ENCODE assay signal across 8 mouse cellular contexts in genomic region chr7:18989995-18990394, GRCm38 (mm10). TPM values are rescaled to one million over a fixed set of nuclear protein-coding genes. Genes with fewer than 3 reads are reported as not detected.
DNase-seq lines count a peak whose midpoint lies in the region; ATAC-seq and TF ChIP-seq lines count a peak whose summit lies in the region.

No protein-coding gene starts in this region.

- peak overlapping the region; percentile 89; the same call in 1 of the 2 replicates for H3K4me2 ChIP-seq in heart, postnatal 0 days (ENCODE audit: low read depth, low read length)
- H3K4me2 ChIP-seq in forebrain, embryonic 15.5 days (replicated peaks), result peak overlapping the region; percentile 67
- H3K4me2 ChIP-seq in midbrain, embryonic 15.5 days, result peak overlapping the region; percentile 91

- H3K36me3 ChIP-seq in heart, postnatal 0 days (replicated peaks; ENCODE audit: control insufficient read depth, insufficient read depth, low read length), result 0 out of 2 replicates have a peak, but pooled peaks cover under 1% of the 10 kb centered on the region
- H3K36me3 ChIP-seq in forebrain, embryonic 15.5 days, result no peaks in the 10 kb centered on the region
- H3K36me3 ChIP-seq in midbrain, embryonic 15.5 days (replicated peaks), result no peaks in the 10 kb centered on the region
- H3K36me3 ChIP-seq in kidney, adult 2 months (ENCODE audit: control insufficient read depth, insufficient read depth, low read length), result no peaks in the 10 kb centered on the region

- no peak for TF ChIP-seq CTCF in heart, postnatal 0 days (IDR thresholded peaks at IDR 0.05; ENCODE audit: low read depth)
- TF ChIP-seq CTCF in kidney, adult 2 months (conservative IDR thresholded peaks at IDR 0.05; ENCODE audit: insufficient read depth, insufficient read length, low read depth, low read length), result no peak

- 0 out of 2 replicates have a peak overlapping the region, but pooled peaks have one; percentile 56 for H3K4me3 ChIP-seq in heart, postnatal 0 days (ENCODE audit: low read depth, low read length)
- peak overlapping the region; percentile 54 for H3K4me3 ChIP-seq in forebrain, embryonic 15.5 days
- H3K4me3 ChIP-seq in midbrain, embryonic 15.5 days, result peak overlapping the region; percentile 61
- H3K4me3 ChIP-seq in kidney, adult 2 months (ENCODE audit: insufficient read depth, low read depth, low read length), result no peak overlapping the region

- WGBS in heart, postnatal 0 days, result 17% methylated on average over 5 of the region's 5 CpGs
- WGBS in forebrain, embryonic 15.5 days, result 5% methylated on average over 5 of the region's 5 CpGs
- WGBS in midbrain, embryonic 15.5 days, result 5% methylated on average over 5 of the region's 5 CpGs
- 9% methylated on average over 5 of the region's 5 CpGs for WGBS in kidney, adult 2 months

- H3K4me1 ChIP-seq in heart, postnatal 0 days (ENCODE audit: control insufficient read depth, insufficient read depth), result peaks cover 5% of the 10 kb centered on the region
- H3K4me1 ChIP-seq in forebrain, embryonic 15.5 days, result peaks cover 28% of the 10 kb centered on the region
- peaks cover 42% of the 10 kb centered on the region for H3K4me1 ChIP-seq in midbrain, embryonic 15.5 days
- peaks cover 3% of the 10 kb centered on the region; the same call in 1 of the 2 replicates for H3K4me1 ChIP-seq in kidney, adult 2 months (ENCODE audit: control insufficient read depth, insufficient read depth, low read length)

- H3K27ac ChIP-seq in heart, postnatal 0 days (ENCODE audit: low read depth), result no peak overlapping the region
- peak overlapping the region; percentile 95 for H3K27ac ChIP-seq in forebrain, embryonic 15.5 days (replicated peaks)
- peak overlapping the region; percentile 87 for H3K27ac ChIP-seq in midbrain, embryonic 15.5 days
- H3K27ac ChIP-seq in kidney, adult 2 months (ENCODE audit: insufficient read depth, low read depth, low read length), result no peak overlapping the region

- H3K27me3 ChIP-seq in heart, postnatal 0 days (ENCODE audit: control insufficient read depth, insufficient read depth, low read length), result peaks cover 19% of the 10 kb centered on the region; the same call in 1 of the 2 replicates
- peaks cover 11% of the 10 kb centered on the region; the same call in 1 of the 2 replicates for H3K27me3 ChIP-seq in forebrain, embryonic 15.5 days
- no peaks in the 10 kb centered on the region for H3K27me3 ChIP-seq in midbrain, embryonic 15.5 days (replicated peaks)
- no peaks in the 10 kb centered on the region for H3K27me3 ChIP-seq in kidney, adult 2 months (replicated peaks; ENCODE audit: control insufficient read depth, insufficient read depth, low read length)

- H3K9me3 ChIP-seq in heart, postnatal 0 days (replicated peaks; ENCODE audit: control insufficient read depth, low read length), result no peaks in the 10 kb centered on the region
- H3K9me3 ChIP-seq in forebrain, embryonic 15.5 days, result no peaks in the 10 kb centered on the region
- no peaks in the 10 kb centered on the region for H3K9me3 ChIP-seq in midbrain, embryonic 15.5 days

- TF ChIP-seq POLR2A in kidney, adult 2 months (IDR thresholded peaks at IDR 0.05; ENCODE audit: low read depth, low read length), result no peak

- TF ChIP-seq EP300 in heart, postnatal 0 days (IDR thresholded peaks at IDR 0.05; ENCODE audit: low read depth), result no peak

- DNase-seq in heart, postnatal 0 days (ENCODE audit: low spot score), result no peak
- no peak for DNase-seq in heart, postnatal 4 days
- peak; percentile 76 for DNase-seq in cerebellum, adult 11-12 months
- no peak for DNase-seq in left cerebral cortex, adult 11 months (ENCODE audit: low spot score)
- DNase-seq in right cerebral cortex, adult 2 months (ENCODE audit: low spot score in 2 of 2), result no peak
- no peak for DNase-seq in kidney, adult 2 months

- no peak overlapping the region for H3K9ac ChIP-seq in heart, postnatal 0 days (replicated peaks; ENCODE audit: low read depth, low read length)
- H3K9ac ChIP-seq in forebrain, embryonic 15.5 days (replicated peaks), result peak overlapping the region; percentile 50
- peak overlapping the region; percentile 21 for H3K9ac ChIP-seq in midbrain, embryonic 15.5 days

- no peak for ATAC-seq in heart, postnatal 0 days (ENCODE audit: insufficient read depth, low read depth)
- ATAC-seq in forebrain, embryonic 15.5 days (replicated peaks), result no peak
- peak; percentile 24; the same call in 1 of the 2 replicates for ATAC-seq in midbrain, embryonic 15.5 days (replicated peaks)

RNA-seq across cellular contexts. Expression of gene Mypop, which starts 1.1 kb away (rescaled TPM):
- 0.08 and 0.34 TPM in 2 replicates for total RNA-seq in heart, postnatal 0 days (2014; rRNA removed; ENCODE audit: low replicate concordance)
- 0.79 and 1.2 TPM in 2 replicates for polyA plus RNA-seq in heart, postnatal 0 days (2015; fragmentation: Nextera tagmentation; extraction: Ambion mirVana)
- 1 to 10 TPM; 1.4 to 1.5 TPM for total RNA-seq in heart, postnatal 4 days (2021)
- 4.4 and 5.5 TPM in 2 replicates for polyA plus RNA-seq in forebrain, embryonic 15.5 days (2015; fragmentation: Nextera tagmentation; extraction: Ambion mirVana)
- polyA plus RNA-seq in midbrain, embryonic 15.5 days (2015; fragmentation: Nextera tagmentation; extraction: Ambion mirVana), result 5.8 and 6.2 TPM in 2 replicates
- polyA plus RNA-seq in kidney, adult 2 months (2012; rRNA removed), result 7.6 and 8.7 TPM in 2 replicates

RNA-seq across cellular contexts. Expression of gene Nanos2, which starts 2.8 kb away (rescaled TPM):
- total RNA-seq in heart, postnatal 0 days (2014; rRNA removed; ENCODE audit: low replicate concordance), result not detected in 2 replicates
- polyA plus RNA-seq in heart, postnatal 0 days (2015; fragmentation: Nextera tagmentation; extraction: Ambion mirVana), result not detected in 2 replicates
- total RNA-seq in heart, postnatal 4 days (2021), result under 1 TPM in 1 of 2 experiments, not detected in 1; 0.23 TPM
- 0.60 and 1.2 TPM in 2 replicates for polyA plus RNA-seq in forebrain, embryonic 15.5 days (2015; fragmentation: Nextera tagmentation; extraction: Ambion mirVana)
- polyA plus RNA-seq in midbrain, embryonic 15.5 days (2015; fragmentation: Nextera tagmentation; extraction: Ambion mirVana), result 0.80 and 1.0 TPM in 2 replicates
- polyA plus RNA-seq in kidney, adult 2 months (2012; rRNA removed), result not detected in 2 replicates

RNA-seq across cellular contexts. Expression of gene Irf2bp1, which starts 13.8 kb away (rescaled TPM):
- 50.0 and 51.3 TPM in 2 replicates for total RNA-seq in heart, postnatal 0 days (2014; rRNA removed; ENCODE audit: low replicate concordance)
- 7.1 and 7.3 TPM in 2 replicates for polyA plus RNA-seq in heart, postnatal 0 days (2015; fragmentation: Nextera tagmentation; extraction: Ambion mirVana)
- total RNA-seq in heart, postnatal 4 days (2021), result 10 to 100 TPM; 27.3 to 32.3 TPM
- 35.4 and 36.7 TPM in 2 replicates for polyA plus RNA-seq in forebrain, embryonic 15.5 days (2015; fragmentation: Nextera tagmentation; extraction: Ambion mirVana)
- polyA plus RNA-seq in midbrain, embryonic 15.5 days (2015; fragmentation: Nextera tagmentation; extraction: Ambion mirVana), result 33.4 and 40.2 TPM in 2 replicates
- polyA plus RNA-seq in kidney, adult 2 months (2012; rRNA removed), result 18.1 and 21.1 TPM in 2 replicates

RNA-seq across cellular contexts. Expression of gene Foxa3, which starts 33.3 kb away (rescaled TPM):
- total RNA-seq in heart, postnatal 0 days (2014; rRNA removed; ENCODE audit: low replicate concordance), result not detected in 2 replicates
- polyA plus RNA-seq in heart, postnatal 0 days (2015; fragmentation: Nextera tagmentation; extraction: Ambion mirVana), result 0.11 TPM in 1 of 2 replicates, not detected in the other
- total RNA-seq in heart, postnatal 4 days (2021), result not detected
- 0.18 TPM in 1 of 2 replicates, not detected in the other for polyA plus RNA-seq in forebrain, embryonic 15.5 days (2015; fragmentation: Nextera tagmentation; extraction: Ambion mirVana)
- not detected in 2 replicates for polyA plus RNA-seq in midbrain, embryonic 15.5 days (2015; fragmentation: Nextera tagmentation; extraction: Ambion mirVana)
- polyA plus RNA-seq in kidney, adult 2 months (2012; rRNA removed), result 0.13 and 0.16 TPM in 2 replicates

RNA-seq across cellular contexts. Expression of gene Sympk, which starts 34.2 kb away (rescaled TPM):
- 68.8 and 72.0 TPM in 2 replicates for total RNA-seq in heart, postnatal 0 days (2014; rRNA removed; ENCODE audit: low replicate concordance)
- polyA plus RNA-seq in heart, postnatal 0 days (2015; fragmentation: Nextera tagmentation; extraction: Ambion mirVana), result 14.6 and 16.7 TPM in 2 replicates
- total RNA-seq in heart, postnatal 4 days (2021), result 10 to 100 TPM; 57.3 to 62.5 TPM
- 34.8 and 35.4 TPM in 2 replicates for polyA plus RNA-seq in forebrain, embryonic 15.5 days (2015; fragmentation: Nextera tagmentation; extraction: Ambion mirVana)
- 30.6 and 32.7 TPM in 2 replicates for polyA plus RNA-seq in midbrain, embryonic 15.5 days (2015; fragmentation: Nextera tagmentation; extraction: Ambion mirVana)
- polyA plus RNA-seq in kidney, adult 2 months (2012; rRNA removed), result 59.8 and 68.9 TPM in 2 replicates

Comparison
In these comparisons a context has a peak if more than half of its experiments do, and no peak if none do; other contexts are left out.
1. H3K27ac ChIP-seq: peak in forebrain, embryonic 15.5 days (single experiment) and midbrain, embryonic 15.5 days (single experiment); none in heart, postnatal 0 days (single experiment) and kidney, adult 2 months (single experiment).
2. Peak in every context shown above with its lines, with median percentiles within 50 percentile points of each other: H3K4me2 ChIP-seq.